Mouse (Mus musculus) cerebral cortex, adult 2 months (tissue): ENCODE data around the gene Clhc1.

Source experiments
- WGBS: fragments of 180-500 bp; shearing (Covaris S2); methylation state at CpG from one replicate; pipeline ENCODE4 v1.1.7; 2018; 5-methylcytosine and 5-hydroxymethylcytosine counted together

Gene Clhc1

DNA sequence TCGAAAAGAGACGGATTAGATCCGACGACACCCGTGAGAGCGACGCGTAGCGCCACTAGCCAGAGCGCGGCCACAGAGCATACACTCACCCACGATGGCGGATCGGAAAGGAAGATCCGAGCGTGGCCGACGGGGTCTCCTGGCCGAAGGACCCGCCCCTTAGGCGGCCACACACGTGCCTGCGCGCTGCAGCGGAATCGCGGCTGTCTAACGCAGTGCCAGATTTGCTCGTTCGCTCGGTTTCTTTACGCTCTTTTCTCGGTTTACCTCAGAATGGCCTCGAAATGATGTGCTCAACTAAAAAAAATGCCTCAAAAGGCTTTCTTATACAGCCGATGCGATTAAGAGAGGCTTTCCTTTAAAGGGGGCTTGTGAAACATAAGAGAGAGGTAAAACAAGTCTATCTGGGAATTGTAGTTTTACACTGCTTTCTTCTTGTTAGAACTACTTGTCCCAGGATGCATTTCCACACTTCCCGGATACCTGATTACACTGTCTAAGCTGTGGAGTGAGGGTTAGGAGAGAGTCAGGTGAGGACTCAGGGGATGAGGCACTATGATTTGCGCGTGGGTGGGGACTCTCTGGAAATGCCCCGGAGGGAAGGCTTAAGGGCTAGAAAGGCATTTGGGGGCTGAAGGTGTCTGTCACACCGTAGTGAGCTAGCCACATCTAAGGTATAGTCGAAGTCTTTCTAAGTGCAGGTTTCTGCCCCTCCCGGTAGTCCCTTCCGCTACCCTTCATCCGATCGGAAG, at the start of gene Clhc1, which contains the start of gene Rps27a:
Gene Clhc1, plus strand, starts transcription at position 199 of the 752 bp plus-strand sequence.
Gene Rps27a, minus strand, starts transcription at position 358 of the 752 bp plus-strand sequence.
- under 1% methylated on average over 46 of the region's 46 CpGs for WGBS

DNA sequence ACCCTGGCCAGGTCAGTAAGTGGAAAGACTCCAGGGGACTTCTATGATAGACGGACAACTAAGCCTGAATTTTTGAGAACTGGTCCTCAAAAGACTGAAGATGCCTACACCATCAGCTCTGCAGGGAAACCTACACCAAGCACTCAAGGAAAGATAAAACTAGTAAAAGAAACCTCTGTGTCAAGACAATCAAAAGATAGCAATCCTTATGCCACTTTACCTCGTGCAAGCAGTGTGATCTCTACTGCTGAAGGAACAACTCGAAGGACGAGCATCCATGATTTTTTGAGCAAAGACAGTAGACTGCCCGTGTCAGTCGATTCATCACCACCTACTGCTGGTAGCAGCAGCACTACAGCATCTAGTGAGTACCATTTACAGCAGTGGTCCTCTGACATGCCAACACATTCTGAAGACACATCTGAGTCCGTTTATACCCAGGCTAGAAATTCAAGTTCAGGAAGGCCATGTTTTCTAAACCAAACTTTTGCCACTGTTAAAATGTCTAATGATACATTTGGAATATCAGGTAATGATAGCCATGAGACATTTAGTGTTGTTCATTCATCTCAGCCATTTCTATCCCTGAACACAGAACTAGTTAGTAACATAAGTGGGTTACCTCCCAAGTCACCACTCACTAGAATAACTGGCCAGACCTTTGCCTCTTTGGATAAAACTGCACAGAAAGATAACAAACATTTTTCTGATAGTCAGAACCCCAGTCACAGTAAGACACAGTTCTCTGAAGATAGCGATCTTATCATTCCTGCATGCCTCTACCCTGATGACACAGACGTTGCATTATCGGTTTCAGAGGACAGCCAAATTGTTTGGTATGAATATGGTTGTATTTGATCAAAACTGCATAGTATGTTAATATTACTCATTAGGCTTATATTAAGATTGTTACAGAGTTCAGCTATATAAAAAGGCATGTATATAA, 43.5 kb upstream of the Clhc1 start:
- WGBS, result 93% methylated on average over 10 of the region's 10 CpGs

DNA sequence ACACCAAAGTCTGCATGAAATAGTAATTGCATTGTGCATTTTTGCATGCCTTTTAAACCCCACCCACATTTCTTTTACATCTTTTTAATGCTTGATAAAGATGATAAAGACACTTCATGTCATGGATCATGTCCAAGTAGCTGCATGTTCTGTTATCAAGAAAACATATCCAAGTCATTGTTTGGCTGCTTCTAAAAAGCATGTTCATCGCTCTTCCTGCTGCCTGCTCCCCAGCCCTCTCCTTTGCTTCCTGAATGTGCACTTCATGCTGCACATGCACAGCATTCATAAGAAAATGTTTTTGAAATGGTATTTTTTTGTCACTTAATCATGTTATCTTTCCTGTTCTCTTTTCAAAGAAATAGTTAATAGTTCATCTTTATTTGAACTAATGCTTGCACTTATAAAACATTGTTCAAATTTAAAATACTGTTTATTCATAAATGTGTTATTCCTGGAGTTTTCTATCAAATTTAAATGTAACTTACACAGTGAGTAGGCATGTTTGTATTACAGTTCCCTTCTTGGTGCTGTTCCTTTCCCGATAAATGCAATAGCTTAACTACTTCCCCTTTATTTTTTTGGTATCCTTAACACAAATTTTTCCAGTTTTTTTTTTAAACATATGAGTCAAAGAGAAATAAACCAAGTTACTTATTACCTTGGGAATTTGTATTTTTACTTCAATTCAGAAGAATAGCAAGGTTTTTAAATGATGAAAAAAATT, 42.7 kb upstream of the Clhc1 start:
- 79% methylated on average over 2 of the region's 2 CpGs for WGBS

DNA sequence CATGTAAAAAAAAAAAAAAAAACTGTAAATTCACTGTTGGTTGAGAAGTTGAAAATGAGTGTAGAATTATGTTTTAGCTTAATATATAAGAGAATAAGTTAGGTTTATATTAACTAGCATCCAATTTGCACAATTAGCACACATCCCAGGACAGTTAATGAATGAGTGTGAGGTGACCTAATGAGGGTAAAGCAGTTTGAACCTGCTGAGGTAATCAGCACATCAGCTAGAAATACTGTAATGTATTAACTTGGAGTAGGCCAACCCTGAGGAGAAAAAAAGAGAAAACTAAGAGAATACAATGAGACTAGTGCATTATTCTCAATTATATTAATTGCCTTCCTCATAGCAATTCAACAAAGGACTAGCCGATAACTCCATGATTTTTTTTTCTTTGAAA, 38.3 kb upstream of the Clhc1 start:
- WGBS, result 83% methylated on average over 1 of the region's 1 CpGs

DNA sequence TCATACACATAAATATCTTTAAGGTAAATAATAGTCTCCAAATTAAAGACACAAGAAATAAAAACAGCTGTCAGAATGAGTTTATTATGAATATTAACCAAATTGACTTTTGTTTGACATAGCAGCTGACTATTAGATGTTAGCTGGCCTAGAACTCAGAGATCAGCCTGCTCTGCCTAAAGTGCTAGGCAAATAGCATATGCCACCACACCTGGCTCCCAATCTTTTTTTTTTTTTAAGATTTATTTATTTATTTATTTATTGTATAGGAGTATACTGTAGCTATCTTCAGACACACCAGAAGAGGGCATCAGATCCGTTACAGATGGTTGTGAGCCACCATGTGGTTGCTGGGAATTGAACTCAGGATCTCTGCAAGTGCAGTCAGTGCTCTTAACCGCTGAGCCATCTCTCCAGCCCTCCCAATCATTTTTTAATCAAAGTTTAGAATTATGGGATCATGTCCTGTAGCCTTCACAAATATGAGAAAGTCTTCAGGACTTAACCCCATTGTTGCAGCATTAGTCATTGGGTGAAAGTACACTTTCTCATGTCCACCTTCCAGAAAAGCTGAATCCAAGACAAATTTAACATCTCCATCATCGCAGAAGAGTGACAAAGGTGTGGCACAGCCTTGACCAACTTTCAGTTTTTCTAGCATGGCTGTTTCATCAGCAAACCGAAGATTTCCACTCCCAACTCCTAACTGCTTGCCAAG, 34.8 kb upstream of the Clhc1 start:
- WGBS, result 84% methylated on average over 4 of the region's 4 CpGs

DNA sequence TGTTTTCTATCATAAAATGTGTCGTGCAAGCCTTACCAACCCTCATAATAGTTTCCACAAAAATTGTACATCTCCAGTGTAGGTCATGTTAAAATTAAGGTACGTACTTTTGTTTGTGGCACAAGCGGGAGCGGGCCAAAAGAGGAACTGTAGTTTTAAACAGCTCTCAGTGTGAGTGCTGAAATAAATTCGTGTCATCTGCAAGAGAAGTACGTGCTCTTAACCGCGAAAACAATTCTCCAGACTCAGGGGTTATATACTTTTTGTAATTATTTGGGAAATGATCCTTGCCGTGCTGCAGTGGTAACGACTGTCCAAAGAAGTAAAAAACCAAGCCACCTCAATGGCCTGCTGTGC, 33.4 kb upstream of the Clhc1 start:
- WGBS, result 30% methylated on average over 10 of the region's 10 CpGs

DNA sequence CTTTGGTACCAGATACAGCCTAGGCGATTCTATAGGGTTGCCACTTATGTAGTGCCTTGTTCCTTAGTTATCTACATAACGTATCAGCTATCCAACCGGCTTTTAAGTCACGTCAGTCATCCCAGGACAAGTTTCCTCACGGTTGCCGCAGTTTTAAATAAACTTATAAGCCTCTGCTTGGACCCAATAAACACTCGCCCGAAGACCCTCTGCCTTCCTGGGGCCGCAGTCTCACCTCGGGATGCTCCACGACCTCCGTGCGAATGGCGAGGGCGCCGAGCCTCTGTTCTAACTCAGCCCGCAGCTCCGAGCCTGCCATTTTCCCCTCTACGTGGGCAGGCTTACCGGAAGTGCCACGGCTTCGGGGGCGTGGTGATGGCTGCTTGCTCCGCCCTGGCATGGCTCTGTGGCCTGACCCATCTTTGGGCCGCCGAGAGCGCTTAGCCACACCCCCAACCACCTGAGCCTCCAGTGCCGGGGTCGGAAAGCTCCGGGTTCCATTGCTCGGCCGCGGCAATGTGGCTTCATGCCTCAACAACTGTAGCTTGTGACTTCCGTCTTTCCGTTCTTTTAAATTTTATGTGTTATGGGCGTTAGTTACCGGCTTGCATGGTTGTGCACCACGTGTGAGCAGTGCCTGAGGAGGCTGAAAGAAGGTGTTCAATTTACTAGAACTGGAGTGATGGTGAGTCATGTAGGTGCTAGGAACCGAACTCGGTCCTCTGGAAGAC, 32.9 kb upstream of the Clhc1 start, which contains the start of gene Prorsd1:
Gene Prorsd1, minus strand, starts transcription at position 352 of the 731 bp plus-strand sequence.
- 6% methylated on average over 40 of the region's 40 CpGs for WGBS

DNA sequence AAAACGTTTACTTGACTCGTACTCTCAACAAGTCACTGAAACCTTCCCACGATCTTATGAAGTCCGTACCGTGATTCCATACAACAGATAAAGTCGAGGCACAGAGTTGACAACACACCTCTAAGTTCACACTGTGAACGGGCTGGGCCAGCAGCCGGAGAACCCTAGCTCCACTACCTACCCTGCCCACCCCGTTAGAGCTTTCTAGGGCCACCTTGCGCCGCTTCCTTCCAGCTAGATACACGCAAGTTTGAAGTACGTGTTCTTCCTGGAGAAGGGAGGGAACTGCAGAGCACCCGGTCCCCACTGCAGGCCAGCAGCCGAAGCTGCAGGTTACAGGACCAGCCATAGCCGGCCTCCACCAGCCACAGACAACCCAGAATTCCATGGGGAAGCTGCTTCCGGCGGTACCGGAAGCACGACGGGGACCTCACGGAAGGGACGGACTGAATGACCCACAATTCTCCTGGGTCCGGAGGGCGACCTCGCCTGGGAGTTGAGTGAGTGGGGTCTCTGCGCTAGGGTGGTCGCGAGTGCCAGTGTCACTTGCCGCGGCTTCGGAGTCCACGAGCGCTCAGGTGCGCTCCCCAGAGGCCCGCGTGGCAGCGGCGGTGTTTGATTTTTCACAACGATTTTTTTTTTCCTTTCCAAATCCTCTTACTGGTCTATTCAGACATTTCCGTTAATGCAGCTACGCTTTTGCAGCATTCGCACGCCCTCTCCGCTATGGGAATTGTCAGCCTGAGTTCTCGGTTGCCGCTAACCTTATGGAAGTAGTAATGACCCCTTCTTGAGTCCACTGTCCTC, 21.6 kb upstream of the Clhc1 start, which contains the start of gene Mtif2:
Gene Mtif2, plus strand, starts transcription at position 421 of the 807 bp plus-strand sequence.
- 2% methylated on average over 47 of the region's 47 CpGs for WGBS

DNA sequence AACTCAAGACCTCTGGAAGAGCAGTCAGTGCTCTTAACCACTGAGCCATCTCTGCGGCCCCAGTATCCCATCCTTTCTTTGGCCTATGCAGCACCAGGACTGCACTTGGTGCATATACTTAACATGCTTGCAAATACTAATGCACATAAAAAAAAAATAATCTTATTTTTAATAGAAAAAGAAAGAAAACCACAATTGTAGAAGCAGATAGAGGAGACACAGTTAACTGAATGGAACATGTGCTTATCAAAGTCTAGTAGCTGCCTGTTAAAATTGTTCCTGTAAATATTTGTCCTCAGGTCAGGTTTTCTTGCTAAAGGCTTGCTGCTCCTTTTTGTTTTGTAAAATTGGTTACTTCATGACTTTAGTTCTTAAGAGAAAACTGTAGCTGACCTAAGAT, 9.5 kb upstream of the Clhc1 start:
- WGBS, result 100% methylated on average over 1 of the region's 1 CpGs

DNA sequence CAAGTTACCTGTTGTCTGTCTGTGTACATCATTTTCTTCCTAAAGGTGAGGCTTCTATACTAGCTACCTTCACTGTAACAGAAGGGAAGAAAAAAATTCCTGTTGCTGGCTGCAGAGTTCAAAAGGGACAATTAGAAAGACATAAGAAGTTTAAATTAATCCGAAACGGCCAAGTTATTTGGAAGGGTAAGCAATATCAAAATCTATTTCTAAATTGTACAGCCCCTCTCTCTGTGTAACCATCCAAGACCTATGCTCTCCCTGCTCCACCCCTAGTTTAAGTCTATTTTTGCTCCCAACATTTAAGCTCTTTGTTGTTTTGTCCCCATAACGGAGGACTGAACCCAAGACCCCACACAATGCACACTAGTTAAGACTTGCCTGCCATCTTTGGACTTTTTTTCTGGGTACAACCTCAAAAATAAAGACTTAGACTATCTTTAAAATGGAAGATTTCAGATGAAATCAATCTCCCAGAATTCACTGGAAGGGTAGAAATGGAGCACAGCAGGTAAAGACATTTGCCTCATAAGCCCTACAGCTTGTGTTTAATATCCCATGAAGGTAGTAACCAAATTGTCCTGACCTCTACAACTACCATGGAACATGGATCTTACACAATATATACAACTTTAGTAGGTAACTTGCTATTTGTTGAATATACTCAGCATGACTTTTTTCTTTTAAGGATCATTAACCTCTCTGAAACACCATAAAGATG, 3.4 kb upstream of the Clhc1 start:
- WGBS, result 75% methylated on average over 3 of the region's 3 CpGs

DNA sequence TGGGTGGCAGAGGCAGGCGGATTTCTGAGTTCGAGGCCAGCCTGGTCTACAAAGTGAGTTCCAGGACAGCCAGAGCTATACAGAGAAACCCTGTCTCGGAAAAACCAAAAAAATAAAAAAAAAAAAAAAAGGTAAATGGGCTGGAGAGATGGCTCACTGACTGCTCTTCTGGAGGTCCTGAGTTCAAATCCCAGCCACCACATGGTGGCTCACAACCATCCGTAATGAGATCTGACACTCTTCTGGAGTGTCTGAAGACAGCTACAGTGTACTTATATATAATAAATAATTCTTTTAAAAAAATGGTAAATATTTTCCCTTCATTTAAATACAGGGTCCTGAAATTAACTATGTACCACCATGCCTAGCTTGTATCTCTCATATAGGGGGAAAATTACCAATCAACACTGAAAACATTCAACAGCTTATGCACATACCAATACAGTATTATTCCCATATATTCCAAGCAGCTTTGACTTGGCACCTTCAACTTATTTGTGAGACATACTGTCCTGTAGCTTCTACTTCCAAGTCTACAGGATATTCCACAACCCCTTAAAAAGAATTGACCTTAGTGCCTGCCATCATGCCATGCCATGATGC, 2.5 kb upstream of the Clhc1 start:
- WGBS, result 81% methylated on average over 4 of the region's 4 CpGs

DNA sequence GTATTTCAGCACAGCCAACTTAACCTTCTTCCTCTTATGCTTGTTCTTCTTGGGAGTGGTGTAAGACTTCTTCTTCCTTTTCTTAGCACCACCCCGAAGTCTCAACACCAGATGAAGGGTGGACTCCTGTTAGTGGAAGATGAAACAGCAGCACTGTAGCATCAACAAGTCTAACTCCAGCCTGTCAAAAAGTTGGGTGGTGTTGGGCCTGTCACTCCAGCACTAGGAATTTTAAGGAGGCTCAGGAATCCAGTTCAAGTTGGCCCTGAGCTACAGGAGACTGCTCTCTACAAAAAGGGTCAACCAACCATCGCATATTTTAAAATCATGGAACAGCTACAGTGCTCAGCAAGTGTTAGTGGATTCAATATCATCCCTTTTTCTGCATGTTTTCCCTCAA, 1.5 kb upstream of the Clhc1 start:
- 90% methylated on average over 2 of the region's 2 CpGs for WGBS

DNA sequence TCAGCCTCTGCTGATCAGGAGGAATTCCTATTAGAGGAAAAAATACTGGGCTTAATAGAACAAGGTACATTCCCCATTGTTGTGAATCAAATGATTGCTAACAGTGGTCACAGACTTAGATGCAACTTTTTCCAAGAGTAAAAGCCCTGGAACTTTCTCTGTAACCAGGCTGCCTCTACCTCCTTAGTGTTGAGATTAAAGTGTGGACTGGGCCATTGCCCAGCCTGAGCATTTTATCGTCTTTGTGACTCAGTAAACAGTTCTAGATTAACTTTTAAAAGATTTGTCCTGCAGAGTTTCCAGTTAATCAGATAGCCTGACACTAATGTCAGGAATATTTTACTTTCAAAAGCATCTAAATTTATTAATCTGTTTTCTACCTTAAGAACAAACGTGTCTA, 988 bp upstream of the Clhc1 start:
- WGBS, result 12% methylated on average over 2 of the region's 2 CpGs

DNA sequence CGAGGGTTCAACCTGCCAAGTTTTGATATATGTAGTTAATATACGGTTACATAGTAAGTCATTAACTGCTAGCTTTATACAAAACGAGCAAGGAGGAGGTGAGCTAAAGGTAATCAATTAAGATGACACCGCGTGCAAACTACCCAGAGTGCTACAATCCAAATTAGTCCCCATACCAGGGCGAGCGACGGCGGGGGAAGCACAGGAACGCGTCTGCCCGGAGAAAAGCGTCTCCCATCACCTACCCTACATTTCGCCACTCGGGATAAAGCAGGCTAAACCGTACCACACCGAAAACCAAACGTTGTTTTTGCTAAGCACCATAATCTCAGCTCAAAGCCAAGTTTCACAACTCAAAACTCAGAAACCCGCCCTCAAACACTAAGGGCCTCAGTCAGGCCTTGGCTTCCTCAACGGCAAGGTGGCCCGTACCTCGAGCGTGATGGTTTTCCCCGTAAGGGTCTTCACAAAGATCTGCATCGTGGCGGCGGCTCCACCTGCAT, 450 bp upstream of the Clhc1 start:
- WGBS, result under 1% methylated on average over 27 of the region's 27 CpGs

DNA sequence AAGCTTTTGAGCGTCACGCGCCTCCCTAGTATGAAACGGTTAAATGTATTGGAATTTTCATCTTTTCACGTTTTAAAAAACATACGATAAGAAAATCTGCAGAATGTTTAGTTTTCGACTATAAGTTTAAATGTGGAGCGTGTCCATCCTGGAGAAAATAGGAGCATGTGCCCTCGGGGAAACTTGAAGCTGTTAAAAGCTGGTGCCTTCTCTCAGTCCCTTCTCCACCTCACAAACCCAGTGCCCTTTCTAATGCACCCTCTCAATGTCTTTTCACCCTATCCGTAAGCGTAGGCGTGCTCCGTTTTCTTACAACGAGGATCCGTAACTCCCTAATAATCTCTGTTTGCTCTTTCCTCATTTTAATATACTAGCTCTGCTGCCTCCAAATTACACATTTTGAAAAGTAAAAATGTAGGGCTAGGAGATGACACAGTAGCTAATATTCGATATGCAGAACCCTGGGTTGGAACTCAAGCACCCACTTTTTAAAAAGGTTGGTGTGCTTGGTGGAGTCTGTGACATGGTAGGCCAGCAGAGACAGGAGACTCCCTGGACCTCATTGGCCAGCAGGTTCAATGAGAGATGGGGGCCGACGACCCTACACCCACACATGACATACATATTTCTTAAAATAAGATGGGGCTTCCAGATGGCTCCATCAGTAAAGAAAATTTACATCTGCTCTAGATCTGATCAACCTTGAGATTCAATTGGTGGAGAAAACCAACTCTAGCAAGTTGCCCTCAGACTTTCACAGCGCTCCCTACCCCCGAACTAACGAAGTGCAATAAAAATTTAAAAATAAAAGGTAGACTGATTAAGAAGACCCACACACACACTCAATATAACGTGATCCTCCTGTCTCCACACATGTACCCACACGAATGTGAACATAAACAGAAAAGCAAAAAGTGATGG, 1.0 kb downstream of the Clhc1 start:
- 22% methylated on average over 23 of the region's 23 CpGs for WGBS

DNA sequence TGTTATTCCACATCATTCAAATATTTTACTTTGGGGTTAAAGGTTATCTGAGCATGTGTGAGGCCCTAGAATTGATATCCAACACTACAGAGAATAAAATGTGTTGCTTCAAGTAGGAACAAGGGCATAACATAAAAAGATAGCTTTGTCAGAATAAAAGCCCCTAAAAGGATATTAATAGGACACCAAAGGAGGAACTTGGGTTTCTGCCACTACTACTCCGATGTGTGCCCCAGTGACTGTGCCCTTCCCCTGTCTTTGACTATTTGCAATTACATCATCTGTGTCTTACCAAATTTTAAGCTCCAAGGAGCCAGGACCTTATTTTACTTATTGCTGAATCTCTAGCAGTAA, 1.7 kb downstream of the Clhc1 start:
- 64% methylated on average over 1 of the region's 1 CpGs for WGBS

DNA sequence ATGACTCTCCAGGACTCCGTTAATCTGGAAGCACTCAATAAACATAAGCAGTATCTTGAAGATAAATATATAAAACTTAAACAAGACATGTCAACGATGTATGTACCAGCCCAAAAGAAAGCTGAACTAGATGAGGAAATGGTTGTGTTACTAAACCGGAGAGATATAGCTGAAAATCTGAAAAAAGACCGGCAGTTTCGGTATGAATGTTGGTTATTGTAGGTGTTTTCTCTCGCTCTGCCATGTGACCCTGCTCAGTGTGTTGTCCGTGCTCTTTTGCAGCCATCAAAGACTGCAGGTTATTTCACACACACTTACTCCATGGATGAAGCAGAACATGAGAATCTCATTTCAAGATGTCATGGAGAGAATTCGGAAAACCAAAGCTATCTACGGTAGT, 12.7 kb downstream of the Clhc1 start:
- 90% methylated on average over 9 of the region's 9 CpGs for WGBS
